Mouse (Mus musculus): ENCODE data around the gene Pgpep1l. TPM values are rescaled to one million over a fixed set of nuclear protein-coding genes. Genes with fewer than 3 reads are reported as not detected.
A peak's percentile ranks its signal among the peaks of the same experiment; 100 is the strongest.
"Not testable (repeated sequence)": the region's sequence is repeated elsewhere in the genome, so short reads cannot be mapped to it uniquely, and the experiment has no call there.

Pgpep1l gene
- total RNA-seq, 2 experiments from 2014 or later = not detected

- peak in 1 of 2 experiments; percentile 19 for DNase-seq
- intact Hi-C loops (cut with DNase I) = loop anchor here (5.0 kb wide), 1 partner anchor 64 kb away; no protein-coding TSS in a partner anchor
Measured at GRCm38 (mm10) chr7:68285851-68286298, 21.8 kb upstream of the Pgpep1l start.

- no peak for DNase-seq
- intact Hi-C loops (cut with DNase I) = no loop called here
Measured at GRCm38 (mm10) chr7:68283776-68284175, 19.7 kb upstream of the Pgpep1l start.

- intact Hi-C loops (cut with DNase I); DNase-seq: not testable (repeated sequence)
Measured at GRCm38 (mm10) chr7:68283133-68283520, 19.1 kb upstream of the Pgpep1l start.

DNA sequence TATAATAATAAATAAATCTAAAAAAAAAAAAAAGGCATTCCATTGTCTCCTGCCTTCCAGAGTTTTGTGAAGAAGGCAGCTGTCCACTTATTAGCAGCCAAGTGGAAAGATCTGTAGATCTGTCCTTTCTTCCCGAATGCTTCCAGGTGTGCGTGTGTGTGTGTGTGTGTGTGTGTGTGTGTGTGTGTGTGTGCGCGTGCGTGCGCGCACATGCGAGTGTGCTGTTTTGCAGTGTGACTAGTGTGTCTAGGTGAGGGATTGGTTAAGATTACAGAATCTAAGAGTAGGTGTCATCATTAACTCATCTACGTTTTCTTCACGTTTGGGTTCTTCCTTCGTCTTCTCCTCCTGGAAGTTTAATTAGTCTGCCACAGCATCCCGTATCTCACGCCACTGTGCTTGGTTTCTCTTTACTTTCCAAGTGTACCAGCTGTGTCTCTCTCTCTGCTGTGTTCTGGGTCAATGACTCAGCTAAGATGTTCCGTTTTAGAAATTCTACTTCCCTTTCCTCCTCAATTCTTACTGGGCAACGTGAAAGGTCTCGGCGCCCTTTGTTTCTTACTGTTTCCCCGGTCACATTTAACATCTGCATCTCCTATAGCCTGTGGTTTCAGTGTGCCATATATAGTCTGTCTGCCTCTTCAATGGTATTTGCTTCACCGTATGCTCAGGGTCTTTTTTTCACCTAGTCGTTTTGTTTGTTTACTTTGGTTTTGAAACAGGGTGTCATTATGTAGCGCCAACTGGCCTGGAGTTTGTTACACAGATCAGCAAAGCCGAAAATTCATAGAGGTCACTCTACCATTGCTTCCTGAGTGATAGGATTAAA, 18.5 kb upstream of the Pgpep1l start:
- intact Hi-C loops (cut with DNase I) = no loop called here
- DNase-seq = no peak

DNA sequence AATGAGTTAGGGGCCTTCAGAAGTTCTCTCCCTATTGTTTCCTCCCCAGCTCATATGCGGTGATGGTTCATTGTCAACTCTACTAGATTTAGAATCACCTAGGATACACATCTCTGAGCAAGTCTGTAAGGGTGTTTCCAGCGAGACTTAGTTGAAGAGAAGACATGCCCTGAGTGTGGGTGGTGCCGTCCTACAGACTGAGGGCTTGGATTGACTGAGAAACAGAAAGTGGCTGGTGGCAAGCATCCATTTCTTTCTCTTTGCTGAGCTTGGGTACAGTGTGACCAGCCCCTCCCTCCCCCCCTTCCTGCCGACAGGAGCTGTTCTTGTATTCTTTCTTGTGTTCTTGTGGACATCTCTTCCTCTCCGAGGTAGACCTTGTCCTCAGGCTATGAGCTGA, 17.3 kb upstream of the Pgpep1l start:
- DNase-seq = no peak
- intact Hi-C loops (cut with DNase I) = no loop called here

GRCm38 (mm10) chr7:68280352-68280869, 16.4 kb upstream of the Pgpep1l start:
- intact Hi-C loops (cut with DNase I) = no loop called here
- peak in 1 of 2 experiments; percentile 33 for DNase-seq

GRCm38 (mm10) chr7:68279481-68279880, 15.4 kb upstream of the Pgpep1l start:
- no peak for DNase-seq
- intact Hi-C loops (cut with DNase I) = no loop called here

- intact Hi-C loops (cut with DNase I) = no loop called here
- no peak for DNase-seq
Measured at GRCm38 (mm10) chr7:68278908-68279307, 14.9 kb upstream of the Pgpep1l start.

DNA sequence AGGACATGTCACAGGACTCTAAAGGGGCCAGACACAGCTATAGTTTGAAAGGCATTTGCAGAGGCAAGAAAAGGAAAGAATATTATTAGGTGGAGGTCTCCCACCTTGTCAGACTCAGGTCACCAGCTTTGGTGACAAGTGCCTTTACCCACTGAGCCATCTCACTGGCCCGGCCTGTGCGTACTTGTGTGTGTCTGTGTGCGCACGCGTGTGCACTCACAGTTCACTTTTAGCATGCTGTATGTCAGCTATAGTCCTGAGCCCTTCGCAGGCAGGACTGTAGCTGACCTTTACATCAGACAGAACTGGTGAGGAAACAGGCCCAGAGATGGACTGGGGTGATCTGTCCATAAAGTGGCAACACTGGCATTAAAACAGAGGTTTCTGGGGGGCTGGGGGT, 14.4 kb upstream of the Pgpep1l start:
- intact Hi-C loops (cut with DNase I) = no loop called here
- no peak for DNase-seq

GRCm38 (mm10) chr7:68277897-68278270, 13.9 kb upstream of the Pgpep1l start:
- intact Hi-C loops (cut with DNase I) = no loop called here
- no peak for DNase-seq

GRCm38 (mm10) chr7:68277054-68277896, 13.2 kb upstream of the Pgpep1l start:
- DNase-seq = no peak
- intact Hi-C loops (cut with DNase I) = no loop called here

GRCm38 (mm10) chr7:68275838-68276731, 12.1 kb upstream of the Pgpep1l start:
- DNase-seq = no peak
- intact Hi-C loops (cut with DNase I) = no loop called here

GRCm38 (mm10) chr7:68275445-68275837, 11.4 kb upstream of the Pgpep1l start:
- DNase-seq; intact Hi-C loops (cut with DNase I): not testable (repeated sequence)

DNA sequence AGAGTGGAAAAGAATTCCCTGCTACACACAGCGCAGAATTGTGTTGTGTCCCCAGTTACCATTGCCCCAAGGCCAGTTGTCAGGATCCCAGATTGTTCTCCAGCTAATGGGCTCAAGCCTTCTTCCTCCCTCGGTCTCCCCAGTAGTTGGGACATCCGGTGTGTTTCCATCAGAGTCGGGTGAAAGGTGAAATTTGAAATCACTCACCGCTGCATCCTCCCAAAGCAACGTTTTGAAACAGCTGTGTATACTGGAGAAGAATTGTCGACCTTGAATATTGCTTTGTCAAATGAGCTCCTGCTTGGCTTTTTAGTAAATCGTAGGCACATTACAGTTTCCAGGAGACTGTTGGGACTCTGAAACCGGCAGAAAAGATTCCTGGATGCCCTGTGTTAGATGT, 10.9 kb upstream of the Pgpep1l start:
- DNase-seq = no peak
- intact Hi-C loops (cut with DNase I) = no loop called here

GRCm38 (mm10) chr7:68274218-68274617, 10.2 kb upstream of the Pgpep1l start:
- intact Hi-C loops (cut with DNase I) = no loop called here
- no peak for DNase-seq

DNA sequence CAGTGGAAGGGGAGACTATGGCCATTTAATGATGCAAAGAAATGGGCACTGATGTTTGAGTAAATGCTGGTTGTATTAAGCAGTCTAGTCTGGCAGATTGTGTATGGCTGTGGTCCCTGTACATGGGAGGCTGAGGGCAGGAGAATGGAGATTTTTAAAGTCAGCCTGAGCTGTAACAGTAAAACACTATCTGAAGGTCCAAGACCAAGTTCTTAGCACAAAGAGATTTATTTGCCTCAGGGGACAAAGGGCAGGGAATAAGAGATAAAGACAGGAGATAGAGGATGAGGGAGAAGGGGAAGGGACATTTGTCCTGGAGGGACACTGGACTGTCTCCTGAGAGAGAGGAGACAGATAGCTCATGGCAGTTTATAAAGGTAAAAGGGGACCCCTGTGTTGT, 9.5 kb upstream of the Pgpep1l start, which contains the start of gene Fam169b:
Fam169b (plus strand) TSS at position 325 of the 400 bp plus-strand sequence.
- intact Hi-C loops (cut with DNase I) = no loop called here
- no peak for DNase-seq

DNA sequence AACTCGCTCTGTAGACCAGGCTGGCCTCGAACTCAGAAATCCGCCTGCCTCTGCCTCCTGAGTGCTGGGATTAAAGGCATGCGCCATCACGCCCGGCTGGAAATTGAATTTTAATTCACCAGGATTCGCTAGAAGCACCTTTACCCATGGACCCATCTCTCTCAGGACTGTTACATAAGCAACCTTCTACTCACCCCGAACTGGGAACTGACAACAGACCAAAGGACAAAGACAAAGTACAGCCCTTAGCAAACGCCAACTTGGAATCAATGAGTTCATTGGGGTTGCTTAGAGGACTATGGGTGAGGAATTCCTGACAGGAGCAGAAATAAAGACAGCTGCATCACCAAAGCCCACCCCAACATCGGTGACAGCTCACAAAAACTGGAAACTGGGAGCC, 8.6 kb upstream of the Pgpep1l start:
- DNase-seq = no peak
- intact Hi-C loops (cut with DNase I) = no loop called here

GRCm38 (mm10) chr7:68271816-68272215, 7.8 kb upstream of the Pgpep1l start:
- intact Hi-C loops (cut with DNase I) = no loop called here
- no peak for DNase-seq

GRCm38 (mm10) chr7:68270551-68270950, 6.5 kb upstream of the Pgpep1l start:
- intact Hi-C loops (cut with DNase I) = no loop called here
- DNase-seq = peak in 1 of 2 experiments; percentile 16

GRCm38 (mm10) chr7:68266691-68267090, 2.7 kb upstream of the Pgpep1l start:
- intact Hi-C loops (cut with DNase I) = no loop called here
- DNase-seq = peak; percentile 44 to 51

Measured in heart, postnatal 10 days (tissue).